Mouse (Mus musculus) neural tube, embryonic 15.5 days (tissue): ENCODE measurements around the gene Hamp. TPM values are rescaled to one million over a fixed set of nuclear protein-coding genes. Genes with fewer than 3 reads are reported as not detected.

ENCODE experiments used
- ATAC-seq: fragments of 200-750 bp; cut with Nextera tagmentation; 2 replicates; pipeline ENCODE4 v1.8.0; 2017; ENCODE audit warnings: mild to moderate bottlenecking, moderate TSS enrichment, moderate library complexity; ENCODE audit not compliant: low FRiP score
- H3K27ac ChIP-seq: fragments of 300-500 bp; sonication (generic); replicated peaks from 2 replicates; pipeline ENCODE4 v1.5.1; 2015; ENCODE audit warnings: mild to moderate bottlenecking, inconsistent platforms
- H3K27me3 ChIP-seq: fragments of 300-500 bp; sonication (generic); replicated peaks from 2 replicates; pipeline ENCODE4 v1.6.1; 2015; ENCODE audit warnings: inconsistent platforms
- H3K36me3 ChIP-seq: fragments of 300-500 bp; sonication (generic); 2 replicates; pipeline ENCODE4 v1.6.1; 2015; ENCODE audit warnings: inconsistent platforms
- H3K4me1 ChIP-seq: fragments of 300-500 bp; sonication (generic); 2 replicates; pipeline ENCODE4 v1.6.1; 2015; ENCODE audit warnings: inconsistent platforms
- H3K4me2 ChIP-seq: fragments of 300-500 bp; sonication (generic); 2 replicates; pipeline ENCODE4 v1.6.1; 2015; ENCODE audit warnings: inconsistent platforms, mild to moderate bottlenecking, moderate library complexity
- H3K4me3 ChIP-seq: fragments of 300-500 bp; sonication (generic); replicated peaks from 2 replicates; pipeline ENCODE4 v1.5.1; 2015; ENCODE audit warnings: mild to moderate bottlenecking, inconsistent platforms
- H3K9ac ChIP-seq: fragments of 300-500 bp; sonication (generic); replicated peaks from 2 replicates; pipeline ENCODE4 v1.6.1; 2015; ENCODE audit warnings: mild to moderate bottlenecking, inconsistent platforms
- H3K9me3 ChIP-seq: fragments of 300-500 bp; sonication (generic); replicated peaks from 2 replicates; pipeline ENCODE4 v1.6.1; 2016; ENCODE audit warnings: inconsistent platforms
- WGBS: fragments of 180-500 bp; shearing (Covaris S2); methylation state at CpG from one replicate; pipeline ENCODE4 v1.1.7; 2015; ENCODE audit warnings: mixed read lengths; 5-methylcytosine and 5-hydroxymethylcytosine counted together
- polyA plus RNA-seq: library from polyadenylated mRNA; unstranded; fragments of >200 nt; fragmentation: Nextera tagmentation; extraction: Ambion mirVana; gene quantifications from 2 replicates; pipeline ENCODE4 v1.2.1, GENCODE M21; 2015

The Hamp gene
- not detected in 2 replicates for polyA plus RNA-seq

DNA sequence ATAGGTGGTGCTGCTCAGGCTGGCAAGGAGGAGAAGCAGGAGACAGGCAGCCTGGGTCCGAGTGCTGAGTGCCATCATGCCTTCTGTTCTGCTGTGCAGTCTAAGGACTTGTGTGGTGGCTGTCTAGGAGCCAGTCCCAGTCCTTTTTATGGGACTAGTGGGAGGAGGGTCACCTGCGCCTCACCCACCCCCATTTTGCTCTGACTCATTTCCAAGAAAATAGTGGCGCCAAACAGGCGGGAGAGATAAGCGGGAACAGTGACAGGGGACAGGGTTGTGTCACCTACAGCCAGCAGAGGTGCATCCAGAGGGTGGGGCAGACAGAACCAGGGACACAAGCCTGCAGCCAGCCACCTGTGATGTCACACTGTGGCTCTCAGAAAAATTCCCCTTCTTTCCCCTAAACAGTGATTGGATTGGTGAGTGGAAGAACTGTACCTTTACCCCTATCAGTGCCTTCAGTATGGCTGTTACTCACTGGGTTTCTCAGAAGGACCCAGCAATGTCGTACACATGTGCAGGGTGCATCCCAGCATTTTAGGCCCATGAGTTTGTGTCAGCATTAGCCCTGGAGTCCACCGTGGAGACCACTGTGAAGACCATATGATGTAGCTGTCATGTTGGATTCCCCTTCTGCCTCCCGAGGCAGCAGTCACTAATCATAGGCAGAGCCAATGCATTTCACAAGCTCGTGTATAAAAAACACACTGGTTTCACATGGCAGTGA, at the start of gene Hamp:
Gene Hamp, minus strand, starts transcription at position 124 of the 727 bp plus-strand sequence.
- Histone ChIP-seq H3K4me3 (no peak within 1 kb of the TSS), H3K4me2 (no peak within 1 kb of the TSS), H3K36me3 (peaks cover 17% of the 10 kb centered on the region), H3K27ac (no peak within 1 kb of the TSS), H3K27me3 (no peaks in the 10 kb centered on the region), H3K4me1 (no peaks in the 10 kb centered on the region), H3K9me3 (no peaks in the 10 kb centered on the region), H3K9ac (no peak within 1 kb of the TSS)
- no peak for ATAC-seq
- WGBS: 74% methylated on average over 9 of the region's 9 CpGs

- WGBS: 84% methylated on average over 5 of the region's 5 CpGs
- Histone ChIP-seq H3K27ac (no peak overlapping the region), H3K9ac (no peak overlapping the region), H3K36me3 (no peaks in the 10 kb centered on the region), H3K27me3 (no peaks in the 10 kb centered on the region), H3K4me1 (no peaks in the 10 kb centered on the region), H3K4me2 (no peak overlapping the region), H3K9me3 (no peaks in the 10 kb centered on the region), H3K4me3 (no peak overlapping the region)
- no peak for ATAC-seq
Observed at GRCm38 (mm10) chr7:30992148-30992547, 48.3 kb upstream of the Hamp start.

DNA sequence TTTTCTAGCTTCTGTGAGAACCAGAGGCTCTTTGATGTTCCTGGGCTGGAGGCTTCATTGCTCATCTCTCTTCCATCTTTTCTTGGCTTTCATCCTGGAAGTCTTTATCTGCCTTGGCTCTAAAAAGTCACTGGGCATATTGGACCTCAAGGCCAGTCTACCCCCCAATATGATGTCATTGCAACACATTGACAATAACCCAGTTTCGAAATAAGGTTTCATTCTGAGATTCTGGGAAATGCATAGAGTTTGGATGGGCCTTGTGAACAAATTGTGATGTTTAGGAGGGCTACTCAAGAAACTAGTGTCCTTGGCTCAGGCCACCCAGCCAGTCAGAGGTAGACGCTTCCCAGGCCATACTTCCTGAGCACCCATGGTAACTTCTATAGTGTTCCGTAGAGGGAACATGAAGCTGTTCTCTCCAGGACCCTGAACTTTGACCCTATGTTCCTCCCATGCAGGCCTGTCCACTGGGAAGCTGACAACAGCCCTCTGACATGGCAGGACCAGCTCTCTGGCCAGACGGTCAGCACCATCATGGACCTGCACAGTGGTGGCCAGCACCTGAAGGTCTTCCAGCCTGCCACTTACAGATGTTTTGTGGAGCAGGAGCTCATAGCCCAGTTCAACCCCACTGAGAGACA, 44.8 kb upstream of the Hamp start:
- H3K9ac ChIP-seq: no peak overlapping the region
- H3K36me3 ChIP-seq: no peaks in the 10 kb centered on the region
- no peaks in the 10 kb centered on the region for H3K27me3 ChIP-seq
- no peak overlapping the region for H3K4me2 ChIP-seq
- H3K4me1 ChIP-seq: no peaks in the 10 kb centered on the region
- no peak overlapping the region for H3K27ac ChIP-seq
- ATAC-seq: no peak
- H3K4me3 ChIP-seq: no peak overlapping the region
- WGBS: 83% methylated on average over 4 of the region's 4 CpGs
- H3K9me3 ChIP-seq: no peaks in the 10 kb centered on the region

DNA sequence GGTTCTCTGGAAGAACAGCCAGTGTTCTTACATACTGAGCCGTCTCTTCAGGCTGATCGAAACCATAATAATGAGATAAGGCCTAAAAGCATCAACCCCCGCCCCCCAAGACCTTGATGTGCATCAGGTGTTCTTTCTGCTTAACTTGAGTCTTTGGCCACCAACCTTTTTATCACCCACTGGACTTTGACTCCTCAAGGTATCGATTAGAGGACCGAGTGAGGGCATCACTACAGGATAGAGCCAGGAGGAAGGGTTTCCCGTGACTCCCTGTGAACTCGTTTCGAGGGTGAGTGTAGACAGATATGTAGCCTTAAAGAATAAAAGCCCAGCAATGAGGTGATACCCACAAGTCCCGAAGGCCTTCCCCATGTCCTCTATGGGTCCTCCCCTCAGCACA, 41.5 kb upstream of the Hamp start:
- no peak overlapping the region for H3K27ac ChIP-seq
- no peak overlapping the region for H3K9ac ChIP-seq
- H3K4me3 ChIP-seq: no peak overlapping the region
- no peaks in the 10 kb centered on the region for H3K9me3 ChIP-seq
- no peaks in the 10 kb centered on the region for H3K36me3 ChIP-seq
- H3K27me3 ChIP-seq: no peaks in the 10 kb centered on the region
- H3K4me2 ChIP-seq: no peak overlapping the region
- ATAC-seq: no peak
- WGBS: 88% methylated on average over 9 of the region's 9 CpGs
- H3K4me1 ChIP-seq: no peaks in the 10 kb centered on the region

GRCm38 (mm10) chr7:30981703-30982102, 37.9 kb upstream of the Hamp start:
- H3K4me3 ChIP-seq: no peak overlapping the region
- no peak overlapping the region for H3K27ac ChIP-seq
- H3K9ac ChIP-seq: no peak overlapping the region
- no peaks in the 10 kb centered on the region for H3K36me3 ChIP-seq
- 93% methylated on average over 4 of the region's 4 CpGs for WGBS
- H3K4me1 ChIP-seq: no peaks in the 10 kb centered on the region
- no peaks in the 10 kb centered on the region for H3K27me3 ChIP-seq
- H3K9me3 ChIP-seq: no peaks in the 10 kb centered on the region
- no peak overlapping the region for H3K4me2 ChIP-seq
- no peak for ATAC-seq

GRCm38 (mm10) chr7:30973501-30974289, 29.9 kb upstream of the Hamp start, which contains the start of gene Fam187b:
TSS of gene Fam187b (plus strand) at chr7:30973790.
- Histone ChIP-seq H3K27me3 (peaks cover 27% of the 10 kb centered on the region), H3K9ac (peak within 1 kb of the TSS; percentile 29), H3K4me2 (peak within 1 kb of the TSS; percentile 59), H3K27ac (peak within 1 kb of the TSS; percentile 18; the same call in 1 of the 2 replicates), H3K4me1 (peaks cover 14% of the 10 kb centered on the region), H3K4me3 (peak within 1 kb of the TSS; percentile 32), H3K9me3 (no peaks in the 10 kb centered on the region), H3K36me3 (no peaks in the 10 kb centered on the region)
- WGBS: 1% methylated on average over 37 of the region's 37 CpGs
- peak; percentile 74 for ATAC-seq

DNA sequence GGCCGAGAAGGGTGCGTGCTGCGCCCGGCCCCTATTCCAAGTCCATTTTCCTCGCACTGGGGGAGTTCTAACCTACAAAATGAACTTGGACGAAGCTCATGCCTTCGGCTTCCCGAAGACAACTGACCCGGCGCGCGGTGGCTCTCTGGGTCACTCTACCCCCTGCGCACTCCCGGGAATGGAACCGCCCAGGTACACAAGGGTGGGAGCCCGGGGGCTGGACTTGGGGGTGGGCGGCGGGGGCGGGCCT, 29.3 kb upstream of the Hamp start, which contains the start of gene Lsr:
Gene Lsr, minus strand, starts transcription at position 214 of the 250 bp plus-strand sequence.
- WGBS: under 1% methylated on average over 19 of the region's 19 CpGs
- peak within 1 kb of the TSS; percentile 29 for H3K9ac ChIP-seq
- peak within 1 kb of the TSS; percentile 32 for H3K4me3 ChIP-seq
- H3K4me2 ChIP-seq: peak within 1 kb of the TSS; percentile 59
- H3K27ac ChIP-seq: peak within 1 kb of the TSS; percentile 18; the same call in 1 of the 2 replicates
- no peaks in the 10 kb centered on the region for H3K36me3 ChIP-seq
- peaks cover 27% of the 10 kb centered on the region for H3K27me3 ChIP-seq
- peak; percentile 2; the same call in 1 of the 2 replicates for ATAC-seq
- no peaks in the 10 kb centered on the region for H3K9me3 ChIP-seq
- H3K4me1 ChIP-seq: peaks cover 14% of the 10 kb centered on the region

- 0 out of 2 replicates have a peak overlapping the region, but pooled peaks have one; percentile 18 for H3K27ac ChIP-seq
- H3K9ac ChIP-seq: peak overlapping the region; percentile 26; the same call in 1 of the 2 replicates
- H3K9me3 ChIP-seq: no peaks in the 10 kb centered on the region
- 4% methylated on average over 41 of the region's 41 CpGs for WGBS
- H3K27me3 ChIP-seq: peaks cover 27% of the 10 kb centered on the region
- no peaks in the 10 kb centered on the region for H3K36me3 ChIP-seq
- peaks cover 14% of the 10 kb centered on the region for H3K4me1 ChIP-seq
- peak overlapping the region; percentile 32 for H3K4me3 ChIP-seq
- ATAC-seq: no peak
- peak overlapping the region; percentile 59 for H3K4me2 ChIP-seq
Observed at GRCm38 (mm10) chr7:30972426-30973250, 28.8 kb upstream of the Hamp start.

DNA sequence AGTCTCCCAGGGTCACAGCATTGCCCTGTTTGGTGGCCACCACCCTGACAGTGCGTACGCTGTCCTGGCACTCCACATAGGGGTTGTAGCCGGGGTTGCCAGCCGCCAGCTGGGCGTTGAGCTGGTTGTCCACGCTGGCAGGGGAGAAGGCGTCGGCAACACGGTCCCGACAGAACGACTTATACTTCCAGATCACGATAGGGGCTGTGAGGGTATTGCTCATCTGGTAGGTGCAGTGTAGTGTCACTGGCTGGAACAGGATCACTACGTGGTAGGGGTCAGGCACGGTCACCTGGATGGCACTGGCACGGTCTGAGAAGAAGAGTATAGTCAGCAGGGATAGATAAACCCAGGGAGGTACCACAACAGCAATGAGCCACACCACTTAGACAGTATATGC, 28.1 kb upstream of the Hamp start:
- Histone ChIP-seq H3K27ac (no peak overlapping the region), H3K27me3 (peaks cover 27% of the 10 kb centered on the region), H3K4me2 (peak overlapping the region; percentile 59; the same call in 1 of the 2 replicates), H3K9me3 (no peaks in the 10 kb centered on the region), H3K9ac (no peak overlapping the region), H3K4me3 (peak overlapping the region; percentile 32; the same call in 1 of the 2 replicates), H3K36me3 (no peaks in the 10 kb centered on the region), H3K4me1 (peaks cover 14% of the 10 kb centered on the region)
- 92% methylated on average over 15 of the region's 15 CpGs for WGBS
- ATAC-seq: no peak

GRCm38 (mm10) chr7:30969174-30969573, 25.3 kb upstream of the Hamp start:
- no peaks in the 10 kb centered on the region for H3K9me3 ChIP-seq
- 90% methylated on average over 4 of the region's 4 CpGs for WGBS
- no peak overlapping the region for H3K4me2 ChIP-seq
- peaks cover 25% of the 10 kb centered on the region for H3K27me3 ChIP-seq
- peaks cover 14% of the 10 kb centered on the region for H3K4me1 ChIP-seq
- ATAC-seq: no peak
- no peak overlapping the region for H3K4me3 ChIP-seq
- no peak overlapping the region for H3K27ac ChIP-seq
- H3K36me3 ChIP-seq: no peaks in the 10 kb centered on the region
- no peak overlapping the region for H3K9ac ChIP-seq

GRCm38 (mm10) chr7:30968611-30969010, 24.8 kb upstream of the Hamp start:
- Histone ChIP-seq H3K4me2 (no peak overlapping the region), H3K9ac (no peak overlapping the region), H3K27ac (no peak overlapping the region), H3K9me3 (no peaks in the 10 kb centered on the region), H3K4me1 (peaks cover 9% of the 10 kb centered on the region), H3K4me3 (no peak overlapping the region), H3K27me3 (peaks cover 20% of the 10 kb centered on the region), H3K36me3 (no peaks in the 10 kb centered on the region)
- no peak for ATAC-seq
- WGBS: 88% methylated on average over 8 of the region's 8 CpGs
